23 mouse cellular contexts compared by ENCODE assay signal in genomic region chr1:136858724-136859123, GRCm38 (mm10).
DNase-seq lines count a peak whose midpoint lies in the region; ATAC-seq and TF ChIP-seq lines count a peak whose summit lies in the region.
"Had no signal": no experiment of that assay in that cellular context is flagged by ENCODE, and none has a peak within 500 bp of the region (broad histone marks: within the 10 kb centered on the region; RNA-seq: fewer than 3 reads in every experiment).

No protein-coding gene starts in this region.

- DNase-seq in kidney, postnatal 14 days, result no peak
- peak; percentile 6 for DNase-seq in thymus, postnatal 4 days
- DNase-seq in thymus, adult 2 months, result no peak
- no peak for DNase-seq in hindbrain, embryonic 10.5 days (ENCODE audit: low spot score)
- no peak for DNase-seq in kidney, postnatal 36 days
- DNase-seq: cerebellum, adult 11 months; forebrain, postnatal 0 days; gastrocnemius, postnatal 25 days; heart, adult 18-20 months; heart, postnatal 14 days; lung, embryonic 14.5 days; thymus, postnatal 25 days had no signal

- H3K36me3 ChIP-seq in kidney, embryonic 16.5 days (ENCODE audit: insufficient read depth, low read length), result no peaks in the 10 kb centered on the region
- no peaks in the 10 kb centered on the region for H3K36me3 ChIP-seq in thymus, adult 2 months (ENCODE audit: control insufficient read depth, insufficient read depth, low read length)
- H3K36me3 ChIP-seq in hindbrain, embryonic 10.5 days, result no peaks in the 10 kb centered on the region
- H3K36me3 ChIP-seq: heart, embryonic 13.5 days; hindbrain, embryonic 13.5 days; intestine, embryonic 15.5 days; limb, embryonic 15.5 days; neural tube, embryonic 15.5 days had no signal

- no peak overlapping the region for H3K4me2 ChIP-seq in kidney, embryonic 16.5 days (replicated peaks; ENCODE audit: low read depth, low read length)
- H3K4me2 ChIP-seq: heart, embryonic 13.5 days; hindbrain, embryonic 13.5 days; intestine, embryonic 15.5 days; limb, embryonic 15.5 days; lung, embryonic 14.5 days; neural tube, embryonic 15.5 days had no signal

- peaks cover 3% of the 10 kb centered on the region; the same call in 1 of the 2 replicates for H3K4me1 ChIP-seq in kidney, embryonic 16.5 days (ENCODE audit: insufficient read depth, low read length)
- no peaks in the 10 kb centered on the region for H3K4me1 ChIP-seq in thymus, adult 2 months (replicated peaks; ENCODE audit: control insufficient read depth, insufficient read depth, low read length)
- peaks cover 25% of the 10 kb centered on the region for H3K4me1 ChIP-seq in hindbrain, embryonic 10.5 days (replicated peaks)
- H3K4me1 ChIP-seq: intestine, embryonic 15.5 days; neural tube, embryonic 15.5 days had no signal

- ATAC-seq in kidney, embryonic 16.5 days (ENCODE audit: low FRiP score, low TSS enrichment), result peak; percentile 27; the same call in 1 of the 2 replicates
- peak; percentile 52 for ATAC-seq in activated CD4-positive, CD25-positive, alpha-beta regulatory T cell, adult 4 months
- 0 out of 2 replicates have a peak, but pooled peaks have one; percentile 23 for ATAC-seq in neutrophil, adult 5-6 weeks (ENCODE audit: extremely low read depth, insufficient number of reproducible peaks, low FRiP score, poor library complexity, severe bottlenecking)
- ATAC-seq: forebrain, postnatal 0 days; midbrain, embryonic 16.5 days had no signal

- WGBS in kidney, embryonic 16.5 days, result 41% methylated on average over 4 of the region's 4 CpGs
- WGBS in thymus, adult 2 months, result 57% methylated on average over 4 of the region's 4 CpGs
- 75% methylated on average over 4 of the region's 4 CpGs for WGBS in hindbrain, embryonic 10.5 days

- no peak for TF ChIP-seq POLR2A in thymus, adult 2 months (IDR thresholded peaks at IDR 0.05; ENCODE audit: control insufficient read depth, extremely low read depth, insufficient read depth, low read length, poor library complexity)

- no peak overlapping the region for H3K27ac ChIP-seq in kidney, embryonic 16.5 days (ENCODE audit: low read length)
- H3K27ac ChIP-seq in thymus, adult 2 months (ENCODE audit: control insufficient read depth, insufficient read depth, low read length), result no peak overlapping the region
- no peak overlapping the region for H3K27ac ChIP-seq in hindbrain, embryonic 10.5 days
- H3K27ac ChIP-seq: heart, embryonic 13.5 days; hindbrain, embryonic 13.5 days; intestine, embryonic 15.5 days; left cerebral cortex, adult 2 months; limb, embryonic 15.5 days; macrophage; neural tube, embryonic 15.5 days had no signal

- no peak for TF ChIP-seq CTCF in thymus, adult 2 months (IDR thresholded peaks at IDR 0.05; ENCODE audit: borderline replicate concordance, control insufficient read depth, extremely low read depth, insufficient read depth, low read length, poor library complexity)

- H3K4me3 ChIP-seq in kidney, embryonic 16.5 days (ENCODE audit: low read length), result no peak overlapping the region
- H3K4me3 ChIP-seq in thymus, adult 2 months (ENCODE audit: control insufficient read depth, insufficient read depth, low read length), result no peak overlapping the region
- no peak overlapping the region for H3K4me3 ChIP-seq in hindbrain, embryonic 10.5 days
- H3K4me3 ChIP-seq: heart, embryonic 13.5 days; hindbrain, embryonic 13.5 days; intestine, embryonic 15.5 days; left cerebral cortex, adult 2 months; limb, embryonic 15.5 days; neural tube, embryonic 15.5 days had no signal

- no peak overlapping the region for H3K9ac ChIP-seq in kidney, embryonic 16.5 days (replicated peaks; ENCODE audit: low read length)
- H3K9ac ChIP-seq: forebrain, postnatal 0 days; heart, embryonic 13.5 days; hindbrain, embryonic 13.5 days; intestine, embryonic 15.5 days; limb, embryonic 15.5 days; lung, embryonic 14.5 days; neural tube, embryonic 15.5 days had no signal

- no peaks in the 10 kb centered on the region for H3K9me3 ChIP-seq in kidney, embryonic 16.5 days (ENCODE audit: low read length)
- no peaks in the 10 kb centered on the region for H3K9me3 ChIP-seq in hindbrain, embryonic 10.5 days
- H3K9me3 ChIP-seq: heart, embryonic 13.5 days; hindbrain, embryonic 13.5 days; intestine, embryonic 15.5 days; limb, embryonic 15.5 days; neural tube, embryonic 15.5 days had no signal

- H3K27me3 ChIP-seq in kidney, embryonic 16.5 days (ENCODE audit: insufficient read depth, low read length), result no peaks in the 10 kb centered on the region
- H3K27me3 ChIP-seq in thymus, adult 2 months (ENCODE audit: control insufficient read depth, insufficient read depth, low read length), result no peaks in the 10 kb centered on the region
- H3K27me3 ChIP-seq in hindbrain, embryonic 10.5 days (ENCODE audit: insufficient read depth, poor library complexity, severe bottlenecking), result no peaks in the 10 kb centered on the region
- H3K27me3 ChIP-seq: heart, embryonic 13.5 days; hindbrain, embryonic 13.5 days; intestine, embryonic 15.5 days; limb, embryonic 15.5 days; neural tube, embryonic 15.5 days had no signal
